Mouse (Mus musculus): Measurements from ENCODE around the gene Apoc4. TPM values are rescaled to one million over a fixed set of nuclear protein-coding genes. Genes with fewer than 3 reads are reported as not detected.

Gene Apoc4
- polyA plus RNA-seq, 1 experiment from 2014 or later: not detected

DNA sequence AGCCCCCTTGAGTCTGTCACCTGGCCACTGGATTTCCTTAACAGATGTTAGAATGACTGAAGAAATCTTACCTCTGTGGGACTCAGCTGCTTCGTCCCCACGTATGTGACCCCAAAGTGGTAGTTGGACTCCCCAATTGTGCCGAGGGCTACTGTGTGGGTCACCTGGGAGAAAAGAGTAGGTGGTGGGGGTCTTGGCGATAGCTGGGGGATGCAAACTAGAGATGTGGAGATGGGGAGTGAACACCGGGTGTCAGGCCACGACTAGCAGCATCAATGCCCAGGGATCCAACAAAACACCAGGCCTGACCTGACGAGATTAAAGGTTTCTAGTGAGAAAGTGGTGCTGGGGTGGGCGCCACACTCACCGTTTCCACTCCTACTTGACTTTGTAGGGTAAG is 32.3 kb upstream of the Apoc4 start:
- 87% methylated on average over 9 of the region's 9 CpGs for WGBS
- H3K9ac ChIP-seq: no peak overlapping the region; the same call in 1 of the 2 replicates
- peaks cover 64% of the 10 kb centered on the region for H3K36me3 ChIP-seq
- no peak for ATAC-seq (ENCODE audit: insufficient number of reproducible peaks, insufficient read depth, low FRiP score, low TSS enrichment, low read depth)
- H3K27me3 ChIP-seq: no peaks in the 10 kb centered on the region
- H3K4me1 ChIP-seq: peaks cover 19% of the 10 kb centered on the region
- no peaks in the 10 kb centered on the region for H3K9me3 ChIP-seq
- H3K27ac ChIP-seq: no peak overlapping the region
- H3K4me2 ChIP-seq: peak overlapping the region; percentile 92
- H3K4me3 ChIP-seq: peak overlapping the region; percentile 100; the same call in 1 of the 2 replicates

DNA sequence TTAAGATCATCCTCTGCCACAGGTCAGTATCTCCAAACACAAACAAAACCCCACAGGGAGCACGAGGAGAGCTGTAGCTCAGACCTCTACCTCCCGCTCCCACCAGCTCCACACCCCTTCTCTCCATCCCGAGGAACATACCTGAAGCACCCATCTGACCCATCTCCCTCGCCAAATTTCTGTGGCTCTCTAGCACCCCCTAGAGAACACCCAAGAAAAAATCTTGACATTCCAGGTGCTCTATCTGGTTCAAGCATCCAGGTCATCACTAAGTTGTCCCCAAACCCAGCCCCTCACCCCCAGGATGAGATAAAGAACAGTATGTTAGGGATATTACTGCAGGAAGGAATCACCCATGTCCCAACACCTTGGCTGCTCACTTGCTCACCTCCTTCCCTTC is 31.9 kb upstream of the Apoc4 start:
- Histone ChIP-seq H3K9me3 (no peaks in the 10 kb centered on the region), H3K27ac (no peak overlapping the region), H3K27me3 (no peaks in the 10 kb centered on the region), H3K36me3 (peaks cover 64% of the 10 kb centered on the region), H3K9ac (no peak overlapping the region; the same call in 1 of the 2 replicates), H3K4me3 (no peak overlapping the region), H3K4me1 (peaks cover 19% of the 10 kb centered on the region), H3K4me2 (no peak overlapping the region)
- ATAC-seq (ENCODE audit: insufficient number of reproducible peaks, insufficient read depth, low FRiP score, low TSS enrichment, low read depth): no peak
- WGBS: 53% methylated on average over 4 of the region's 4 CpGs

DNA sequence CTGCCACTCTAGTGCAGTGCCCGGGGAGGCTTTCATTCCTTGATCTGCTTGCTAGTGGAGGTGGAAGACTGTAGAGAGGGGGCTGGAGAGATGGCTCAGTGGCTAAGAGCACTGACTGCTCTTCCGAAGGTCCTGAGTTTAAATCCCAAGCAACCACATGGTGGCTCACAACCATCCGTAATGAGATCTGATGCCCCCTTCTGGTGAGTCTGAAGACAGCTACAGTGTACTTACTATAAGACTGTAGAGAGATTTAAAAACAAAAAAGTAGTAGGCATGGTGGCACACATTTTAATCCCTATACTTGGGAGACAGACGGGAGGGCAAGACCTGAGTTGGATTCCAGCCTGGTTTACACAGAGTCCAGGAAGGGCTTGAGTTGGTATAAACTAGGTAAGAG is 31.1 kb upstream of the Apoc4 start:
- Histone ChIP-seq H3K9ac (no peak overlapping the region), H3K4me3 (no peak overlapping the region), H3K27me3 (no peaks in the 10 kb centered on the region), H3K27ac (no peak overlapping the region), H3K36me3 (peaks cover 67% of the 10 kb centered on the region), H3K4me2 (no peak overlapping the region), H3K4me1 (peaks cover 19% of the 10 kb centered on the region), H3K9me3 (no peaks in the 10 kb centered on the region)
- 68% methylated on average over 4 of the region's 4 CpGs for WGBS
- no peak for ATAC-seq (ENCODE audit: insufficient number of reproducible peaks, insufficient read depth, low FRiP score, low TSS enrichment, low read depth)

DNA sequence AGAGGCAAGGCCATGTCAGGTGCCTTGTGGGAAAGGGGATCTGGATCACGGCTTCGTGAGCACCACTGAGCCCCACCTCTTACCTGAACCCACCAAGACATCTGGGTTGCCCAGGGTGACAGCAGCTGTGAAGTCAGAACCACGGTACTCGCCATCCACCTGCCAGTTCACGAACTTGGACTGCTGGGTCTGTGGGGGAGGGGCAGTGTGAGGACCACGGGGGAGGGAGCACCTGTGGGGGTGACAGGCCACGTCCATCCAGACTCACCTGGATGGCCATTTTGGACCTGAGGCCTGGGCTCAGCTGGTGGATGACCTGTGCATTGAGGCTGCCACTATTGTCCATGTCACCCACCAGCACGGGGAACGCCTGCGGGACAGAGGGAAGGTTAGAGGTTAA is 29.4 kb upstream of the Apoc4 start:
- peaks cover 77% of the 10 kb centered on the region for H3K36me3 ChIP-seq
- no peak overlapping the region for H3K4me2 ChIP-seq
- no peaks in the 10 kb centered on the region for H3K9me3 ChIP-seq
- ATAC-seq (ENCODE audit: insufficient number of reproducible peaks, insufficient read depth, low FRiP score, low TSS enrichment, low read depth): no peak
- H3K4me3 ChIP-seq: no peak overlapping the region
- H3K27ac ChIP-seq: no peak overlapping the region
- peaks cover 13% of the 10 kb centered on the region for H3K4me1 ChIP-seq
- H3K27me3 ChIP-seq: no peaks in the 10 kb centered on the region
- H3K9ac ChIP-seq: no peak overlapping the region
- WGBS: 92% methylated on average over 10 of the region's 10 CpGs

DNA sequence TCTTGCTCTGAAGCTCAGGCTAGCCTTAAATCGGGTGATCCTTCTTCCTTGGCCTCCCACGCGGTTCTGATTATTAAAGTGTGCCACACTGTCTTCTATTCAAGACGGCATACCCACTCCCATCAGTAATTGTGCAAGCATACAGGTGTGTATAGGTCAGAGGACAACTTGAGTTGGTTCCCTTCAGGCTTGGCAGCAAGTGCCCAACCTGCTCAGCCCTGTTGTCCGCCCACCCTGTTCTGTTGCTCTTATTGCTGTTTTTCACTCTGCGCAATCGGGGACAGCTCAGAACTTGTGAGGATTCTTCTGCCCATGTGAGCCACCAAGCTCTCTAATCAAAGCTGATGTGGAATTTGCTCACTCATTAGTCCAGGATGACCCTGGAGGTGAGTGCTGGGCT is 24.0 kb upstream of the Apoc4 start:
- Histone ChIP-seq H3K27ac (no peak overlapping the region), H3K9me3 (no peaks in the 10 kb centered on the region), H3K27me3 (no peaks in the 10 kb centered on the region), H3K4me1 (peaks cover 6% of the 10 kb centered on the region), H3K9ac (no peak overlapping the region), H3K36me3 (peaks cover 82% of the 10 kb centered on the region), H3K4me3 (no peak overlapping the region), H3K4me2 (no peak overlapping the region)
- WGBS: 94% methylated on average over 7 of the region's 7 CpGs
- no peak for ATAC-seq (ENCODE audit: insufficient number of reproducible peaks, insufficient read depth, low FRiP score, low TSS enrichment, low read depth)

DNA sequence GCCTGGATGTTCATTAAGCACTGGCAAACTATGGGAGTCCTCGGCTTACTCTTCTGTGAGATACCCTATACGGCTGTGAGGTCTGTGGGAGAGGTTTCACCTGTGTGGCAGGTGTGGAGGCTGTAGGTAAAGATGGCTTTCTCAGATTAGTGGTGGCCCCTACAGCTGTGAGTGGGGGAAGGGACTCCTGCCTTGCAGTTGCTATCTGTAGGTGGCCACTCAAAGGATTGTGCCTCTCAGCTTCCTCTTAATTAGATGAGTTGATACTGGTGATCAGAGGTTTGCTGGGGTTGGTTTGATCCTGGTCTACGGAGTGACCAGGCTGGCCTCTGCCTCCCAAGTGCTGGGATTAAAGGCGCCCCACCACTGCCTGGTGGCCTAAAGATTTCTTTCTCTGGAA is 23.2 kb upstream of the Apoc4 start:
- Histone ChIP-seq H3K4me3 (no peak overlapping the region), H3K27me3 (no peaks in the 10 kb centered on the region), H3K4me1 (peaks cover 9% of the 10 kb centered on the region), H3K27ac (no peak overlapping the region), H3K9me3 (no peaks in the 10 kb centered on the region), H3K4me2 (no peak overlapping the region), H3K36me3 (peaks cover 76% of the 10 kb centered on the region), H3K9ac (no peak overlapping the region)
- WGBS: 92% methylated on average over 4 of the region's 4 CpGs
- ATAC-seq (ENCODE audit: insufficient number of reproducible peaks, insufficient read depth, low FRiP score, low TSS enrichment, low read depth): no peak

DNA sequence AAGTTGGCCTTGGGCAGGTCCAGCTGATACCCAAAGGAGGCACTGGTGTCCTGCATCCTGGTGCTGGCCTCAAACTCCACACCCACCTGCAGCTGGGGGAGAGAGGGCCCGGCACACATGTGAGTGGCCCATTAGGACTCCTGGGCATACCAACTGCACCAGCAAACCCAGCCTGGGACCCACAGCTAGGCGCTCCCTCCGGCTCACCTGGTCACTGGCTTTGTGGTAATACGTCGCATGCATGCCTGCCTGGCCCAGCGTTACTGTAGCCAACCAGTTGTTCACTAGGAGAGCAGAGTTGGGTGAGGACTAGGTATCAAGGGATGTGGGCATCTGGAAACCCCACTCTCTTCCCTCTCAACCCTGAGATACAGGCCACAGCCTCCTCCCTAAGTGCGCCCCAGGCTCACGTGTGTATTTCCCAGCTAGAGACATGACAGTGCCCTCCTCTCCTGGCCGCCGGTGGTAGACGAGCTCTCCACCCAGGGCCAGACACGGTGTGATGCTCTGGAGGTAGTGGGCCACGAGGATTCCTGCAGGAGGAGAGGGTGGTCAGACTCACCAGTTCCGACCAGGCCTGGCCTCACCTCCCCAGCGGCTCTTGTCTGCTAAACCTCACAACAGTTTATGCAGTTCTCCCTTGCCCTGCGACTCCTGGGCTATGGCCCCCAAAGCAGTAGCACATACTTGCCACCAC is 21.7 kb upstream of the Apoc4 start:
- Histone ChIP-seq H3K27ac (no peak overlapping the region), H3K36me3 (peaks cover 63% of the 10 kb centered on the region), H3K4me3 (no peak overlapping the region), H3K4me2 (no peak overlapping the region), H3K9me3 (no peaks in the 10 kb centered on the region), H3K27me3 (no peaks in the 10 kb centered on the region), H3K4me1 (peaks cover 23% of the 10 kb centered on the region), H3K9ac (no peak overlapping the region)
- ATAC-seq (ENCODE audit: insufficient number of reproducible peaks, insufficient read depth, low FRiP score, low TSS enrichment, low read depth): no peak
- 90% methylated on average over 16 of the region's 16 CpGs for WGBS

DNA sequence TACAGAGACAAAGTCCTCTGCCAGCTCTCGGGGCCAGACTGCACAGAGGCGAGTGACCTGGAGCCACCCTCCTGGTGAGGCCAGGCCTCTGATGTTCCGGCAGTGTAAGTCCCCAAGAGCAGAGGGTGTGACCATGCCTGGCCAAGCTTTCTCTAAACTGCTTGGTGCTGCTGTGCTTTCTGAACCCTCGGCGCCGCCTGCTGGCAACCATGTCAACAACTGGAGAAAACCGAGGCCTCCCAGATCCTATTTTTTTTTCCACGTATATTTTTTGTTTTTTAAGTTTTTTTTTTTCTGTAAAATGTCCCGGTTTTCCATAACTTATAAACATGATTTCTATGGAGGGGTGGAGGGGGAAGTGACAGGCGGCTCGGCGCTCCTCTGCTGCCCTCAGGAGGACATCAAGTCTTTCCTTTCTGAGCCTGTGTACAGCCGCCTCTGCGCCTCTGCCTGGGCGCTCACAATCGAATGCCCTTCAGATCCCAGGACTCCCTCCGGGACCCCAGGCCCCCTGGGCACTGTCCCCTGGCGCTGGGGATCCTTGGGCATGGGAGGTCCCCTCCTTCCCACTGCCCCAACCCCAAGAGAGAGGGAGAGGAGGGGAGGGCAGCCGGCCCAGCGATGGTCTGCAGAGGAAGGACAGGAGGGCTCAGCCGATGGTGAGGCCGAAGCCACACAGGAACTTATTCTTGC is 19.9 kb upstream of the Apoc4 start:
- Histone ChIP-seq H3K4me1 (peaks cover 25% of the 10 kb centered on the region), H3K36me3 (peaks cover 58% of the 10 kb centered on the region), H3K4me2 (peak overlapping the region; percentile 28; the same call in 1 of the 2 replicates), H3K9me3 (peaks cover 7% of the 10 kb centered on the region; the same call in 1 of the 2 replicates), H3K27me3 (no peaks in the 10 kb centered on the region), H3K27ac (peak overlapping the region; percentile 51; the same call in 1 of the 2 replicates), H3K9ac (no peak overlapping the region), H3K4me3 (no peak overlapping the region)
- WGBS: 31% methylated on average over 22 of the region's 22 CpGs
- peak; percentile 50 for ATAC-seq (ENCODE audit: insufficient number of reproducible peaks, insufficient read depth, low FRiP score, low TSS enrichment, low read depth)

DNA sequence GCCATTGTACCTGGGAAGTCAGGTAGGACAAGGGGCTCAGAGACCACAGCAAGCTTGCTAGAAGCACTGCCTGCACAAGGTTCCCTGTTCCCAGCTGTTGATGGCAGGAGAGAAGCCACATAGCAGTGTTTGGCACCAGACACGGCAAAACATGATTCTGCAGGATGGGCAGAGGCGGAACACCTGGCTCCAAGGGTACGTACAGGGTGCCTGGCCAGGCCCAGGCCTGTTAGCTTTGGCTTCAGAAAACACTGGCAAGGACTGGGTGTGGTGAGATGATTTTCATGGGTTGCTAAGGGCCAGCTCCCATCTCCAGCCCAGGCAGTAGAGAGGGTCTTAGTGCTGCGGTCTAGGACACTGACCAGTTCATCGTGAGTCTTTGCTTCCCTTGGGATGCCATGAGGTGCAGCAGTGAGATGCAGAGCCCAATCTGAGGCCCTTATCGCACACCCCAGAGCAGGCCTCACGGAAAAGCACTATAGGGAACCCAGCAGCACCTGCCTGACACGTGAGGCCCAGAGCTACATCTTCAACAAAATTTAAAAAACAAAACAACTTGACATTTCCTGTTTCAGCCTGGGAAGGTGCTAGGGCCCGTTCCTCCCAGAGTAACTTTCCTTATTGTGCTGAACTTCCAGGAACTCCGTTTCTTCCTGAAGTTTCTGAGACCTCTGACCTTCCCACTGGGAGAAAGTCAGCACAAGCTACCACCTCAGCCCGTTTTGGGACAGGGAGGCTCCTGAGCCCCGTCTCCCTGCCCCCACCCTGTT is 19.2 kb upstream of the Apoc4 start:
- Histone ChIP-seq H3K36me3 (peaks cover 59% of the 10 kb centered on the region), H3K27me3 (no peaks in the 10 kb centered on the region), H3K4me3 (no peak overlapping the region), H3K27ac (peak overlapping the region; percentile 51; the same call in 1 of the 2 replicates), H3K9me3 (peaks cover 7% of the 10 kb centered on the region; the same call in 1 of the 2 replicates), H3K4me2 (peak overlapping the region; percentile 28; the same call in 1 of the 2 replicates), H3K4me1 (peaks cover 25% of the 10 kb centered on the region), H3K9ac (no peak overlapping the region)
- 62% methylated on average over 12 of the region's 12 CpGs for WGBS
- no peak for ATAC-seq (ENCODE audit: insufficient number of reproducible peaks, insufficient read depth, low FRiP score, low TSS enrichment, low read depth)

DNA sequence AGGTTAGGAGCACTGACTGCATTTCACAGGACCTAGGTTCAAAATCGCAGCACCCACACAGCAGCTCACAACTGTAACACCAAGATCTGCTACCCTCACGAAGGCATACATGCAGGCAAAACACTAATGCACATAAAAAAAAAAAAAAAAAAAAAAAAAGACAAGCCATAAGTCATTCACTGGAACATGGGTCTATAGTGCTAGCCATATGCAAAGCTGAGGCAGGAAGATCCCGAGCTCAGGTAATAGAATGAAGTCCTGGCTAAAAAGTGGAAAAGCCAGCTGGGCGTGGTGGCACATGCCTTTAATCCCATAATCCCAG is 18.5 kb upstream of the Apoc4 start:
- H3K4me2 ChIP-seq: peak overlapping the region; percentile 83; the same call in 1 of the 2 replicates
- peaks cover 52% of the 10 kb centered on the region for H3K36me3 ChIP-seq
- 80% methylated on average over 4 of the region's 4 CpGs for WGBS
- no peak overlapping the region for H3K27ac ChIP-seq
- H3K27me3 ChIP-seq: no peaks in the 10 kb centered on the region
- H3K4me1 ChIP-seq: peaks cover 25% of the 10 kb centered on the region
- H3K4me3 ChIP-seq: no peak overlapping the region
- no peak for ATAC-seq (ENCODE audit: insufficient number of reproducible peaks, insufficient read depth, low FRiP score, low TSS enrichment, low read depth)
- H3K9ac ChIP-seq: no peak overlapping the region
- H3K9me3 ChIP-seq: peaks cover 7% of the 10 kb centered on the region; the same call in 1 of the 2 replicates

DNA sequence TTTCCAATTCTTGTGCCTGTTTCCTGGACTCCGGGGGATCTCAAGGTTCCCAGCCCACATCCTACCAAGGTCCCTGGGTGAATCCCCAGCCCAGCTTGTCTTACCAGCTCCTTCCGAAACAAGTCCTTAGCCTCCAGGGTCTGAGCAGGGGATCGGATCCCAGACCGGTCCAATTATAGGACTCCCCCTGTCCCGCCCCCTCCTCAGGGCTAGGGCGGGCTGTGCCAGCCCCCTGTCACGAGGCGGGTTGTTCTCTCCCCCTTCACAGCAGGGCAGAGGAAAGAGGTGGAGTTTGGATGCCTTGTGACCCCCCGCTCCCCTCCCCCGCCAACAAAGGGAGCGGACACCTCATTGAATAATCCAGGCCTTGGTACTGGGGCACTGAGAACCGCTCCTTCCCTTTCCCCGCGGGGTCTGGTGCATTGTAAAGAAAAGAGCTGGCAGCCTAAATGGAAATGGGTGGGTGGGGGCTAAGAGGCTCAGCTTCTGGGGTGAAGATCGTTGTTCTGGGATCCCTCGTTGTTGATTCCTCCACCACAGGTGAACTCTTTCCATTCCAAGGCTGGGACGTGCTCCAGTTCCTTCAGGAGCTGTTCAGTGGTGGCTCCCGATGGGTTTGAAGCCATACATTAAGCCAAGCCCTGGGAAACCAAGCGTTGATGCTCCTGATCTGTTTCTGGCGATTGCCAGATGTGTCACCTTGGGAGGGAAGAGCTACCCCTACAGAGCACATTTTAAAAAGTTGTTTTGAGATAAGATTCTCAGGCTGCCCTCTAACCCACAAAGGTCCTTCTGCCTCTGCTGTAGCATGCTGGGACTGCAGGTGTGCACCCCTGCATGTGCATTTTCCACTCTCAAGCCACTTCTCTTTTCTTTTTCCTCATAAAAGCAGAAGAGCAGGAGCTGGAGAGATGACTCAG is 17.9 kb upstream of the Apoc4 start, which contains the start of gene Apoe:
Apoe (minus strand) TSS at position 282 of the 920 bp plus-strand sequence.
- Histone ChIP-seq H3K27me3 (no peaks in the 10 kb centered on the region), H3K9ac (peak within 1 kb of the TSS; percentile 72), H3K4me1 (peaks cover 25% of the 10 kb centered on the region), H3K4me2 (peak within 1 kb of the TSS; percentile 83), H3K9me3 (peaks cover 7% of the 10 kb centered on the region; the same call in 1 of the 2 replicates), H3K4me3 (peak within 1 kb of the TSS; percentile 45), H3K27ac (peak within 1 kb of the TSS; percentile 62), H3K36me3 (peaks cover 46% of the 10 kb centered on the region)
- 1% methylated on average over 20 of the region's 20 CpGs for WGBS
- no peak for ATAC-seq (ENCODE audit: insufficient number of reproducible peaks, insufficient read depth, low FRiP score, low TSS enrichment, low read depth)
